Mouse (Mus musculus) cerebellum, adult 2 months (tissue): ENCODE data around the gene Rabl6.

ENCODE experiments used
- CTCF ChIP-seq: fragments of 200-500 bp; IDR thresholded peaks from 2 replicates; pipeline ENCODE4 v1.5.1; 2011; ENCODE audit warnings: low read depth, mild to moderate bottlenecking, control low read depth, low read length, moderate library complexity, borderline replicate concordance; ENCODE audit not compliant: insufficient read depth
- POLR2A ChIP-seq: fragments of 200-500 bp; IDR thresholded peaks from 2 replicates; pipeline ENCODE4 v1.6.1; 2011; ENCODE audit warnings: low read length, control low read depth, borderline replicate concordance; ENCODE audit not compliant: insufficient read depth

DNA sequence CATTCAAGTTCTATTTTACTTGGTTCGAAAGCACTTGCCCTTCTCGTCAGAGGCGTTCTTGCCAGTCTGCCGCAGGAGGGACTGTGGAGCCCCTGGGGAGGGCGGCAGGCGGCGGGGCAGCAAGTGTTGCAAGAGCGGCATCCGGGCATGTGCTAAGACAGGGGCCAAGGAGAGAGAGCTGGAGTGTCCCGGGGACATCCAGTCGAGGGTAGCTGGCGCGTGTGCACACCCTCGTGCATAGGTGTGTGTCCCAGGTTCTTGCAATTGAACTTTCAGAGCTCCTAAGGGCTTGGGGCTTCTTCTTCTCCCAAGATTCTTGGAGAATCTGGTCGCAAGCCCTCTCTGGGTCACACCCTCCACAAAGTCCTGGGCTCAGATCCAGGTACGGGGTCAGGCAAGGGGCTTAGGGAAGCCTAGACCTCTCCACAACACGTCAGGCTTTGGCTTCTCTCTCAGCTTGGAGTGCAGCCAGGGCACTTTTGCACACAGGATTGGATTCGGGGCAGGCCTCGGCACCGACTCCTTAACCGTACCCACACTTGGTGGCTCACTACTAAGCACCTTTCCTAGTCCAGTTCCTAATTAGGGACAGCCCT, 32.8 kb downstream of the Rabl6 start:
- TF ChIP-seq POLR2A (no peak), CTCF (no peak)
